Mouse (Mus musculus): ENCODE data around the gene Neu1. TPM values are rescaled to one million over a fixed set of nuclear protein-coding genes. Genes with fewer than 3 reads are reported as not detected.

Gene Neu1
- total and polyA plus RNA-seq, 3 experiments: 31.2 to 32.0 (median 31.9) TPM

- in situ Hi-C loops (cut with MboI; ENCODE audit: low pct_ligation_motif_present, low pct_unique_long_range_greater_than_20kb, low sequenced_read_pairs): no loop called here
- Histone ChIP-seq H3K4me1 (ENCODE audit: control insufficient read depth in 1 of 2, insufficient read depth in 2 of 2) (peaks cover 19 to 25% of the 10 kb centered on the region in 2 experiments), H3K9ac (ENCODE audit: insufficient read depth, low read depth) (no peak overlapping the region), H3K4me2 (ENCODE audit: insufficient read depth, low read depth, poor library complexity, severe bottlenecking) (peak overlapping the region; percentile 60), H3K27me3 (replicated peaks) (no peaks in the 10 kb centered on the region), H3K79me2 (replicated peaks; ENCODE audit: control insufficient read depth, extremely low read depth, insufficient read depth, poor library complexity, severe bottlenecking) (no peaks in the 10 kb centered on the region), H3K4me3 (replicated peaks in 1 of 3; ENCODE audit: low read depth in 2 of 3, low read length in 2 of 3, poor library complexity in 1 of 3) (no peak overlapping the region), H3K36me3 (replicated peaks in 1 of 2; ENCODE audit: control insufficient read depth in 1 of 2, insufficient read depth in 1 of 2, low read length in 1 of 2) (peaks cover 0 to 3% of the 10 kb centered on the region in 2 experiments), H3K9me3 (replicated peaks; ENCODE audit: low read length) (no peaks in the 10 kb centered on the region), H3K27ac (ENCODE audit: insufficient read depth, low read depth) (no peak overlapping the region)
- dilution Hi-C loops (cut with MboI; ENCODE audit: extremely low pct_ligation_motif_present, extremely low pct_unique_long_range_greater_than_20kb, low sequenced_read_pairs): no loop called here
- peak; percentile 36 for DNase-seq (ENCODE audit: extremely low read depth)
- TF ChIP-seq JUND (conservative IDR thresholded peaks at IDR 0.05; ENCODE audit: low read depth, low read length) (no peak), CTCF (conservative IDR thresholded peaks at IDR 0.05 in 1 of 2, IDR thresholded peaks at IDR 0.05 in 1 of 2; ENCODE audit: low read depth in 2 of 2, low read length in 2 of 2) (peak; percentile 9 to 63; a peak in 2 of 4 replicates), ZC3H11A (IDR thresholded peaks at IDR 0.05; ENCODE audit: low read depth, low read length) (no peak), SMC3 (IDR thresholded peaks at IDR 0.05; ENCODE audit: low read depth, low read length) (peak; percentile 55), RAD21 (IDR thresholded peaks at IDR 0.05; ENCODE audit: low read depth, low read length) (peak; percentile 21)
Measured at GRCm38 (mm10) chr17:34922939-34923338, 8.1 kb upstream of the Neu1 start.

- Histone ChIP-seq H3K27ac (ENCODE audit: insufficient read depth, low read depth) (no peak overlapping the region), H3K4me2 (ENCODE audit: insufficient read depth, low read depth, poor library complexity, severe bottlenecking) (no peak overlapping the region), H3K4me1 (ENCODE audit: control insufficient read depth in 1 of 2, insufficient read depth in 2 of 2) (peaks cover 19 to 25% of the 10 kb centered on the region in 2 experiments)
Measured at GRCm38 (mm10) chr17:34924258-34924657, 6.8 kb upstream of the Neu1 start.

GRCm38 (mm10) chr17:34927306-34928019 is 3.6 kb upstream of the Neu1 start:
- Histone ChIP-seq H3K79me2 (replicated peaks; ENCODE audit: control insufficient read depth, extremely low read depth, insufficient read depth, poor library complexity, severe bottlenecking) (no peaks in the 10 kb centered on the region), H3K9ac (ENCODE audit: insufficient read depth, low read depth) (no peak overlapping the region), H3K27me3 (replicated peaks) (no peaks in the 10 kb centered on the region), H3K27ac (ENCODE audit: insufficient read depth, low read depth) (no peak overlapping the region), H3K4me2 (ENCODE audit: insufficient read depth, low read depth, poor library complexity, severe bottlenecking) (no peak overlapping the region), H3K9me3 (replicated peaks; ENCODE audit: low read length) (no peaks in the 10 kb centered on the region), H3K4me1 (ENCODE audit: control insufficient read depth in 1 of 2, insufficient read depth in 2 of 2) (peaks cover 19 to 32% of the 10 kb centered on the region in 2 experiments), H3K36me3 (replicated peaks in 1 of 2; ENCODE audit: control insufficient read depth in 1 of 2, insufficient read depth in 1 of 2, low read length in 1 of 2) (peaks cover 0 to 3% of the 10 kb centered on the region in 2 experiments), H3K4me3 (replicated peaks in 1 of 3; ENCODE audit: low read depth in 2 of 3, low read length in 2 of 3, poor library complexity in 1 of 3) (no peak overlapping the region)
- in situ Hi-C loops (cut with MboI; ENCODE audit: low pct_ligation_motif_present, low pct_unique_long_range_greater_than_20kb, low sequenced_read_pairs) (no loop called here), dilution Hi-C loops (cut with MboI; ENCODE audit: extremely low pct_ligation_motif_present, extremely low pct_unique_long_range_greater_than_20kb, low sequenced_read_pairs) (no loop called here)
- TF ChIP-seq POLR2A (IDR thresholded peaks at IDR 0.05; ENCODE audit: low read depth, low read length): no peak
- TF ChIP-seq JUND (conservative IDR thresholded peaks at IDR 0.05; ENCODE audit: low read depth, low read length): no peak
- no peak for TF ChIP-seq SIN3A (IDR thresholded peaks at IDR 0.05; ENCODE audit: low read length)
- TF ChIP-seq RAD21 (IDR thresholded peaks at IDR 0.05; ENCODE audit: low read depth, low read length): no peak
- no peak for TF ChIP-seq ELF1 (IDR thresholded peaks at IDR 0.05; ENCODE audit: low read depth, low read length)
- no peak for TF ChIP-seq CHD2 (IDR thresholded peaks at IDR 0.05; ENCODE audit: low read length)
- no peak for TF ChIP-seq IRF4 (IDR thresholded peaks at IDR 0.05; ENCODE audit: low read depth, low read length)
- TF ChIP-seq USF1 (IDR thresholded peaks at IDR 0.05; ENCODE audit: low read depth, low read length): no peak
- TF ChIP-seq ZC3H11A (IDR thresholded peaks at IDR 0.05; ENCODE audit: low read depth, low read length): no peak
- TF ChIP-seq MXI1 (IDR thresholded peaks at IDR 0.05; ENCODE audit: low read depth, low read length): no peak
- no peak for TF ChIP-seq NELFE (IDR thresholded peaks at IDR 0.05; ENCODE audit: low read depth, low read length)
- DNase-seq (ENCODE audit: extremely low read depth): no peak

More at GRCm38 (mm10) chr17:34924258-34924657, 6.8 kb upstream of the Neu1 start:
- TF ChIP-seq ZNF384 (IDR thresholded peaks at IDR 0.05; ENCODE audit: low read depth, low read length) (peak; percentile 72), EP300 (IDR thresholded peaks at IDR 0.05; ENCODE audit: low read length) (no peak), MYC (IDR thresholded peaks at IDR 0.05; ENCODE audit: low read depth, low read length) (no peak)
- in situ Hi-C loops (cut with MboI; ENCODE audit: low pct_ligation_motif_present, low pct_unique_long_range_greater_than_20kb, low sequenced_read_pairs): no loop called here
- dilution Hi-C loops (cut with MboI; ENCODE audit: extremely low pct_ligation_motif_present, extremely low pct_unique_long_range_greater_than_20kb, low sequenced_read_pairs): no loop called here
- H3K36me3 ChIP-seq (replicated peaks in 1 of 2; ENCODE audit: control insufficient read depth in 1 of 2, insufficient read depth in 1 of 2, low read length in 1 of 2): peaks cover 0 to 3% of the 10 kb centered on the region in 2 experiments
- no peak overlapping the region for H3K4me3 ChIP-seq (replicated peaks in 1 of 3; ENCODE audit: low read depth in 2 of 3, low read length in 2 of 3, poor library complexity in 1 of 3)
- no peaks in the 10 kb centered on the region for H3K9me3 ChIP-seq (replicated peaks; ENCODE audit: low read length)
- no peaks in the 10 kb centered on the region for H3K79me2 ChIP-seq (replicated peaks; ENCODE audit: control insufficient read depth, extremely low read depth, insufficient read depth, poor library complexity, severe bottlenecking)
- DNase-seq (ENCODE audit: extremely low read depth): no peak
- no peak overlapping the region for H3K9ac ChIP-seq (ENCODE audit: insufficient read depth, low read depth)
- no peaks in the 10 kb centered on the region for H3K27me3 ChIP-seq (replicated peaks)

All from CH12.LX (cell line).